In the genomic region with DNA sequence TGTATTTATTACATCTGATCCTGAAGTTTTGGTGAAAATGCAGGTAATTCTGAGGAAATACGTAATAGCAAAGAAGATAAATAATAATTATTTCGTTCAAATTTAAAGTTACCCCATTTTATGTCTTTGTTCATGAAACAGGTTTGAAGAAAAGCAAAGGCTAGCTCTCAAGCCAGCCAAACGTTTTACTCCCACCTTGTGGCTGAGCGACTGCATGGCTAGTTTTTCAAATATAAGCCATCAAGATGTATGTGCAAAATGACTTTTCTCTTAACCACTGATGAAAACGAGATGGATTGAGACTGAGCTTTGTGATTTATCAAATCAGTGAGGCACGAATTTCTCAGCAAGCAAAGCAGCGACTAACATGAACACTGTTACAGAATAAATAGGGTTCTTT, we compare ENCODE assay signal across 14 mouse cellular contexts.
A peak's percentile ranks its signal among the peaks of the same experiment; 100 is the strongest.
DNase-seq lines count a peak whose midpoint lies in the region; TF ChIP-seq lines count a peak whose summit lies in the region.
"Had no signal": no experiment of that assay in that cellular context is flagged by ENCODE, and none has a peak within 500 bp of the region (broad histone marks: within the 10 kb centered on the region; RNA-seq: fewer than 3 reads in every experiment).

No protein-coding gene starts in this region.

- no peak overlapping the region for H3K4me3 ChIP-seq in layer of hippocampus, adult 2 months
- H3K4me3 ChIP-seq: heart, embryonic 12.5 days; liver, embryonic 13.5 days; myocyte had no signal

- TF ChIP-seq CTCF in layer of hippocampus, adult 2 months (conservative IDR thresholded peaks at IDR 0.05), result peak; percentile 57

- no peak overlapping the region for H3K27ac ChIP-seq in layer of hippocampus, adult 2 months
- H3K27ac ChIP-seq: liver, embryonic 13.5 days; macrophage had no signal

- peak; percentile 36 to 39 for DNase-seq in cerebellum, postnatal 10 days
- DNase-seq in cerebellum, postnatal 25 days, result no peak
- DNase-seq in layer of hippocampus, adult 2 months (ENCODE audit: low spot score in 2 of 2), result peak in 1 of 2 experiments; percentile 9
- DNase-seq in layer of hippocampus, postnatal 14 days (ENCODE audit: low spot score in 2 of 2), result no peak
- peak; percentile 5 for DNase-seq in right cerebral cortex, postnatal 14 days
- no peak for DNase-seq in right cerebral cortex, postnatal 25 days
- no peak for DNase-seq in spleen, postnatal 4 days (ENCODE audit: low spot score in 2 of 2)
- DNase-seq in adrenal gland, adult 2 months, result no peak
- DNase-seq: gastrocnemius, postnatal 14 days; kidney, postnatal 25 days; liver, embryonic 13.5 days had no signal

Comparison
In these comparisons a context has a peak if more than half of its experiments do, and no peak if none do; other contexts are left out.
1. DNase-seq: peak in cerebellum, postnatal 10 days (2 of 2) and right cerebral cortex, postnatal 14 days (single experiment); none in cerebellum, postnatal 25 days (0 of 2), layer of hippocampus, postnatal 14 days (0 of 2), right cerebral cortex, postnatal 25 days (single experiment), spleen, postnatal 4 days (0 of 2) and adrenal gland, adult 2 months (single experiment).